Mouse (Mus musculus) liver, adult 2 months (tissue): Measurements from ENCODE around the gene Rplp2.

Source experiments
- CTCF ChIP-seq: fragments of 200-500 bp; IDR thresholded peaks from 2 replicates; pipeline ENCODE4 v1.5.1; 2011; ENCODE audit warnings: low read depth, low read length, control low read depth
- POLR2A ChIP-seq: fragments of 200-500 bp; IDR thresholded peaks from 2 replicates; pipeline ENCODE4 v1.6.1; 2011; ENCODE audit warnings: low read length, control low read depth; ENCODE audit not compliant: insufficient read depth; ENCODE audit errors: extremely low read depth

GRCm38 (mm10) chr7:141495940-141496339 lies 48.8 kb downstream of the Rplp2 start:
- TF ChIP-seq POLR2A (no peak), CTCF (no peak)
